In genomic region chr13:28664698-28665097, GRCm38 (mm10) we compare ENCODE assay signal across 15 mouse cellular contexts.
A peak's percentile ranks its signal among the peaks of the same experiment; 100 is the strongest.
DNase-seq lines count a peak whose midpoint lies in the region; ATAC-seq and TF ChIP-seq lines count a peak whose summit lies in the region.
"Had no signal": no experiment of that assay in that cellular context is flagged by ENCODE, and none has a peak within 500 bp of the region (broad histone marks: within the 10 kb centered on the region; RNA-seq: fewer than 3 reads in every experiment).

No protein-coding gene starts in this region.

- peaks cover 7% of the 10 kb centered on the region; the same call in 1 of the 2 replicates for H3K36me3 ChIP-seq in limb, embryonic 12.5 days
- no peaks in the 10 kb centered on the region for H3K36me3 ChIP-seq in limb, embryonic 10.5 days
- H3K36me3 ChIP-seq in forebrain, embryonic 10.5 days (replicated peaks) = peaks cover 13% of the 10 kb centered on the region
- no peaks in the 10 kb centered on the region for H3K36me3 ChIP-seq in hindbrain, embryonic 13.5 days
- H3K36me3 ChIP-seq in neural tube, embryonic 12.5 days = no peaks in the 10 kb centered on the region
- H3K36me3 ChIP-seq: G1E; heart, embryonic 12.5 days had no signal

- 41% methylated on average over 4 of the region's 4 CpGs for WGBS in limb, embryonic 12.5 days
- 43% methylated on average over 4 of the region's 4 CpGs for WGBS in limb, embryonic 10.5 days
- WGBS in forebrain, embryonic 10.5 days = 61% methylated on average over 4 of the region's 4 CpGs
- WGBS in hindbrain, embryonic 13.5 days = 37% methylated on average over 4 of the region's 4 CpGs
- whole genome bisulfite sequencing in neural tube, embryonic 12.5 days = 14% methylated on average over 4 of the region's 4 CpGs

- no peak overlapping the region for H3K4me3 ChIP-seq in limb, embryonic 12.5 days (replicated peaks)
- H3K4me3 ChIP-seq in limb, embryonic 10.5 days = no peak overlapping the region
- no peak overlapping the region for H3K4me3 ChIP-seq in forebrain, embryonic 10.5 days
- no peak overlapping the region for H3K4me3 ChIP-seq in hindbrain, embryonic 13.5 days
- H3K4me3 ChIP-seq in neural tube, embryonic 12.5 days = no peak overlapping the region
- no peak overlapping the region for H3K4me3 ChIP-seq in left cerebral cortex, adult 2 months
- H3K4me3 ChIP-seq: erythroblast, embryonic 14.5 days; heart, embryonic 12.5 days had no signal

- H3K4me1 ChIP-seq in limb, embryonic 12.5 days (replicated peaks) = peaks cover 33% of the 10 kb centered on the region
- H3K4me1 ChIP-seq in limb, embryonic 10.5 days = peaks cover 68% of the 10 kb centered on the region
- peaks cover 65% of the 10 kb centered on the region for H3K4me1 ChIP-seq in forebrain, embryonic 10.5 days
- peaks cover 38% of the 10 kb centered on the region for H3K4me1 ChIP-seq in hindbrain, embryonic 13.5 days (replicated peaks)
- H3K4me1 ChIP-seq in neural tube, embryonic 12.5 days = peaks cover 50% of the 10 kb centered on the region

- H3K4me2 ChIP-seq in limb, embryonic 12.5 days = no peak overlapping the region
- H3K4me2 ChIP-seq in hindbrain, embryonic 13.5 days = no peak overlapping the region
- H3K4me2 ChIP-seq in neural tube, embryonic 12.5 days (replicated peaks) = peak overlapping the region; percentile 22; the same call in 1 of the 2 replicates
- H3K4me2 ChIP-seq: heart, embryonic 12.5 days; liver, embryonic 11.5 days had no signal

- no peak for TF ChIP-seq CTCF in left cerebral cortex, adult 2 months (IDR thresholded peaks at IDR 0.05)

- H3K9me3 ChIP-seq in limb, embryonic 12.5 days = no peaks in the 10 kb centered on the region
- H3K9me3 ChIP-seq in limb, embryonic 10.5 days (replicated peaks) = no peaks in the 10 kb centered on the region
- H3K9me3 ChIP-seq in forebrain, embryonic 10.5 days = no peaks in the 10 kb centered on the region
- H3K9me3 ChIP-seq in hindbrain, embryonic 13.5 days = no peaks in the 10 kb centered on the region
- H3K9me3 ChIP-seq in neural tube, embryonic 12.5 days = no peaks in the 10 kb centered on the region
- H3K9me3 ChIP-seq: G1E; heart, embryonic 12.5 days had no signal

- 0 out of 2 replicates have a peak overlapping the region, but pooled peaks have one; percentile 17 for H3K27ac ChIP-seq in limb, embryonic 12.5 days
- no peak overlapping the region; the same call in 1 of the 2 replicates for H3K27ac ChIP-seq in limb, embryonic 10.5 days
- H3K27ac ChIP-seq in forebrain, embryonic 10.5 days = peak overlapping the region; percentile 79
- peak overlapping the region; percentile 86 for H3K27ac ChIP-seq in hindbrain, embryonic 13.5 days
- H3K27ac ChIP-seq in neural tube, embryonic 12.5 days = peak overlapping the region; percentile 75
- no peak overlapping the region for H3K27ac ChIP-seq in left cerebral cortex, adult 2 months

- intact Hi-C loops in left cerebral cortex, adult 2 months (cut with DNase I) = no loop called here

- no peak overlapping the region for H3K9ac ChIP-seq in limb, embryonic 12.5 days (replicated peaks)
- no peak overlapping the region for H3K9ac ChIP-seq in hindbrain, embryonic 13.5 days
- no peak overlapping the region for H3K9ac ChIP-seq in neural tube, embryonic 12.5 days
- H3K9ac ChIP-seq: heart, embryonic 12.5 days had no signal

- no peak for ATAC-seq in limb, embryonic 12.5 days (ENCODE audit: insufficient number of reproducible peaks, insufficient read depth, low FRiP score, low TSS enrichment, low read depth)
- ATAC-seq in hindbrain, embryonic 13.5 days (ENCODE audit: low FRiP score) = 0 out of 2 replicates have a peak, but pooled peaks have one; percentile 25
- ATAC-seq in neural tube, embryonic 12.5 days (ENCODE audit: low FRiP score, low read depth) = peak; percentile 53

- no peaks in the 10 kb centered on the region for H3K27me3 ChIP-seq in limb, embryonic 12.5 days
- H3K27me3 ChIP-seq in limb, embryonic 10.5 days (ENCODE audit: low read depth, poor library complexity, severe bottlenecking) = no peaks in the 10 kb centered on the region
- no peaks in the 10 kb centered on the region for H3K27me3 ChIP-seq in forebrain, embryonic 10.5 days (ENCODE audit: poor library complexity, severe bottlenecking)
- H3K27me3 ChIP-seq in hindbrain, embryonic 13.5 days = no peaks in the 10 kb centered on the region
- no peaks in the 10 kb centered on the region for H3K27me3 ChIP-seq in neural tube, embryonic 12.5 days (replicated peaks)
- H3K27me3 ChIP-seq: heart, embryonic 12.5 days had no signal

- DNase-seq in limb, embryonic 10.5 days (ENCODE audit: low spot score) = no peak
- DNase-seq in forebrain, embryonic 10.5 days (ENCODE audit: extremely low spot score, low spot score) = no peak
- DNase-seq in ovary, adult 18-20 months (ENCODE audit: low spot score) = no peak
- DNase-seq in left cerebral cortex, adult 2 months (ENCODE audit: extremely low spot score in 1 of 2, low spot score in 2 of 2) = no peak
- DNase-seq in lung, adult 18-20 months = no peak
- DNase-seq: adrenal gland, postnatal 25 days; gastrocnemius, postnatal 10 days; right cerebral cortex, adult 18-20 months had no signal

Comparison
In these comparisons a context has a peak if more than half of its experiments do, and no peak if none do; other contexts are left out.
1. H3K27ac ChIP-seq: peak in limb, embryonic 12.5 days (single experiment), forebrain, embryonic 10.5 days (single experiment), hindbrain, embryonic 13.5 days (single experiment) and neural tube, embryonic 12.5 days (single experiment); none in limb, embryonic 10.5 days (single experiment) and left cerebral cortex, adult 2 months (single experiment).